Mouse (Mus musculus) liver, embryonic 11.5 days (tissue): ENCODE data around the gene Trpv3. TPM values are rescaled to one million over a fixed set of nuclear protein-coding genes. Genes with fewer than 3 reads are reported as not detected.

ENCODE experiments used
- polyA plus RNA-seq: library from polyadenylated mRNA; unstranded; fragments of >200 nt; fragmentation: Nextera tagmentation; extraction: Ambion mirVana; gene quantifications from 2 replicates; pipeline ENCODE4 v1.2.1, GENCODE M21; 2014

Gene Trpv3
- polyA plus RNA-seq, 1 experiment from 2014 or later: 0.04 TPM

Other genes with a start within 250 kb of the Trpv3 start
- gene Camkk1, start 248.4 kb upstream of the Trpv3 start, polyA plus RNA-seq: 2.6 and 3.0 TPM in 2 replicates
- 11.1 and 11.8 TPM in 2 replicates for gene Ncbp3, start 219.6 kb upstream of the Trpv3 start, polyA plus RNA-seq
- 0.43 and 0.60 TPM in 2 replicates for gene Itgae, start 176.8 kb upstream of the Trpv3 start, polyA plus RNA-seq
- 24.2 and 25.1 TPM in 2 replicates for gene Haspin, start 129.1 kb upstream of the Trpv3 start, polyA plus RNA-seq
- gene P2rx5, start 107.0 kb upstream of the Trpv3 start, polyA plus RNA-seq: 0.62 and 0.68 TPM in 2 replicates
- gene Emc6, start 90.4 kb upstream of the Trpv3 start, polyA plus RNA-seq: 145 and 148 TPM in 2 replicates
- gene Tax1bp3, start 90.3 kb upstream of the Trpv3 start, polyA plus RNA-seq: 81.1 and 85.3 TPM in 2 replicates
- gene Ctns, start 68.3 kb upstream of the Trpv3 start, polyA plus RNA-seq: 11.7 and 12.3 TPM in 2 replicates
- gene Shpk, start 67.9 kb upstream of the Trpv3 start, polyA plus RNA-seq: 2.6 and 2.7 TPM in 2 replicates
- gene Trpv1, start 33.1 kb upstream of the Trpv3 start, polyA plus RNA-seq: not detected in 2 replicates
- 0.82 and 2.1 TPM in 2 replicates for gene Aspa, start 62.2 kb downstream of the Trpv3 start, polyA plus RNA-seq
- gene Gm49340, start 62.4 kb downstream of the Trpv3 start, polyA plus RNA-seq: not detected in 2 replicates
- 0.32 TPM in 1 of 2 replicates, not detected in the other for gene Spata22, start 62.4 kb downstream of the Trpv3 start, polyA plus RNA-seq
- gene Olfr20, start 83.4 kb downstream of the Trpv3 start, polyA plus RNA-seq: 0.16 TPM in 1 of 2 replicates, not detected in the other
- gene Olfr376, start 103.9 kb downstream of the Trpv3 start, polyA plus RNA-seq: not detected in 2 replicates
- gene Olfr1, start 132.2 kb downstream of the Trpv3 start, polyA plus RNA-seq: not detected in 2 replicates
- not detected in 2 replicates for gene Olfr378, start 161.1 kb downstream of the Trpv3 start, polyA plus RNA-seq
- gene Olfr380, start 190.1 kb downstream of the Trpv3 start, polyA plus RNA-seq: not detected in 2 replicates
- gene Olfr381, start 224.2 kb downstream of the Trpv3 start, polyA plus RNA-seq: not detected in 2 replicates
- gene Olfr382, start 249.8 kb downstream of the Trpv3 start, polyA plus RNA-seq: not detected in 2 replicates